Mouse (Mus musculus) CH12.LX (cell line): ENCODE data around the gene Abca1.

ENCODE experiments used
- BHLHE40 ChIP-seq: IDR thresholded peaks from 2 replicates; pipeline ENCODE4 v1.6.1; 2011; ENCODE audit warnings: mild to moderate bottlenecking, low read depth, low read length, improper control_type of control experiment
- CTCF ChIP-seq, 2 experiments: IDR thresholded peaks in 1 of 2; conservative IDR thresholded peaks in 1 of 2; 2 replicates each; pipeline ENCODE4 v1.5.1; 2011 to 2012; ENCODE audit warnings: low read depth in 2 of 2, low read length in 2 of 2, improper control_type of control experiment in 1 of 2, inconsistent platforms in 1 of 2, mild to moderate bottlenecking in 1 of 2, moderate library complexity in 1 of 2

DNA sequence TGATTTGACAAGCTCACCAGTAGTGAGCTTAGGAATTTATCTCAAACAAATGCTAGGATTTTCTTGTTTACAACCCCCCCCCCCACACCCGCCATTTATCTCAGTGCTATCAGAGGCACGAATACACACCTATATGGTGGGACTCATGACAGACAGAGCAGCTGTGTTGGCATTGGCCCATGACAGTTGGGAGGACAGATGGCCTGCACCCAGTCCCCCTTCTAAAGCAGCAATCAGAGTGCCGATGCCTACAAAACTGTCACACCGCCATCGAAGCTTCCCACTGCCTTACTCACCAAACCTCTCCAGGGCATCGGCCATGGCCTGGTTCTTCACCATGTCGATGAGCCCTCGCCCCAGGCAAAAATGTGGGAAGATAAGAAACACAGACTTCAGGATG is 115.9 kb downstream of the Abca1 start:
- TF ChIP-seq CTCF (conservative IDR thresholded peaks at IDR 0.05 in 1 of 2, IDR thresholded peaks at IDR 0.05 in 1 of 2; ENCODE audit: low read depth in 2 of 2, low read length in 2 of 2) (no peak), BHLHE40 (no peak)
